Comparison of ENCODE assay signal across 26 mouse cellular contexts in genomic region chr3:130614444-130614843, GRCm38 (mm10). TPM values are rescaled to one million over a fixed set of nuclear protein-coding genes. Genes with fewer than 3 reads are reported as not detected.
"Had no signal": no experiment of that assay in that cellular context is flagged by ENCODE, and none has a peak within 500 bp of the region (broad histone marks: within the 10 kb centered on the region; RNA-seq: fewer than 3 reads in every experiment).

No protein-coding gene starts in this region.

- H3K9ac ChIP-seq: liver, embryonic 14.5 days; lung, embryonic 14.5 days; midbrain, embryonic 12.5 days; neural tube, embryonic 13.5 days; neural tube, embryonic 15.5 days had no signal

- H3K9me3 ChIP-seq: midbrain, embryonic 10.5 days; midbrain, embryonic 12.5 days; neural tube, embryonic 13.5 days; neural tube, embryonic 15.5 days had no signal

- H3K27me3 ChIP-seq: neural tube, embryonic 13.5 days; neural tube, embryonic 15.5 days had no signal

- H3K27ac ChIP-seq: liver, embryonic 14.5 days; midbrain, embryonic 10.5 days; midbrain, embryonic 12.5 days; neural tube, embryonic 13.5 days; neural tube, embryonic 15.5 days had no signal

- ATAC-seq: midbrain, embryonic 16.5 days had no signal

- H3K4me3 ChIP-seq: midbrain, embryonic 10.5 days; midbrain, embryonic 12.5 days; myocyte; neural tube, embryonic 13.5 days; neural tube, embryonic 15.5 days had no signal

- DNase-seq: lung, adult 18-20 months; lung, embryonic 14.5 days; lung, postnatal 10 days; lung, postnatal 4 days; midbrain, embryonic 14.5 days; retina, postnatal 1 day; right cerebral cortex, adult 18-20 months; right cerebral cortex, postnatal 25 days; right cerebral cortex, postnatal 4 days; spleen, adult 18-20 months; thymus, adult 18-20 months; thymus, postnatal 14 days; thymus, postnatal 36 days had no signal

- H3K36me3 ChIP-seq: midbrain, embryonic 10.5 days; midbrain, embryonic 12.5 days; neural tube, embryonic 13.5 days; neural tube, embryonic 15.5 days had no signal

- H3K4me2 ChIP-seq: lung, embryonic 14.5 days; midbrain, embryonic 12.5 days; neural tube, embryonic 13.5 days; neural tube, embryonic 15.5 days had no signal

RNA-seq across cellular contexts. Expression of gene Etnppl, which starts 2.8 kb away (rescaled TPM):
- total RNA-seq: megakaryocyte-erythroid progenitor cell, adult 5-6 weeks had no signal
- polyA plus RNA-seq: lung, embryonic 14.5 days; lung, embryonic 16.5 days; midbrain, embryonic 10.5 days; midbrain, embryonic 14.5 days; midbrain, embryonic 16.5 days; myocyte; neural tube, embryonic 11.5 days; neural tube, embryonic 13.5 days; stomach, embryonic 14.5 days; stomach, embryonic 16.5 days; thymus, postnatal 0 days had no signal
